Mouse (Mus musculus) MEL (cell line): ENCODE data around the gene Snrpc. TPM values are rescaled to one million over a fixed set of nuclear protein-coding genes. Genes with fewer than 3 reads are reported as not detected.

Experiments
- DNase-seq: peaks from one replicate; pipeline ENCODE4 v3.0.0; 2011; ENCODE audit warnings: low read depth, low spot score
- H3K27ac ChIP-seq: 2 replicates; pipeline ENCODE4 v1.5.1; 2012; ENCODE audit warnings: low read depth, mild to moderate bottlenecking, control low read depth, low read length, moderate library complexity; ENCODE audit not compliant: control insufficient read depth
- H3K27me3 ChIP-seq, 2 experiments: fragments of 150-350 bp in 1 of 2; sonication (generic) in 1 of 2; 2 replicates each; pipeline ENCODE4 v1.6.1; 2012; ENCODE audit warnings: low read length in 2 of 2, mild to moderate bottlenecking in 2 of 2, improper control_type of control experiment in 1 of 2, moderate library complexity in 1 of 2; ENCODE audit not compliant: insufficient read depth in 2 of 2, control insufficient read depth in 1 of 2
- H3K36me3 ChIP-seq, 2 experiments: 2 replicates each; pipeline ENCODE4 v1.6.1; 2012 to 2014; ENCODE audit warnings: low read length in 2 of 2, improper control_type of control experiment in 1 of 2, inconsistent platforms in 1 of 2, mild to moderate bottlenecking in 1 of 2; ENCODE audit not compliant: insufficient read depth in 2 of 2, control insufficient read depth in 1 of 2
- H3K4me1 ChIP-seq, 2 experiments: fragments of 150-350 bp in 1 of 2; sonication (generic) in 1 of 2; 2 replicates each; pipeline ENCODE4 v1.6.1; 2012; ENCODE audit warnings: low read length in 2 of 2, improper control_type of control experiment in 1 of 2, mild to moderate bottlenecking in 1 of 2; ENCODE audit not compliant: insufficient read depth in 2 of 2, control insufficient read depth in 1 of 2
- H3K4me3 ChIP-seq, 2 experiments: fragments of 150-350 bp in 1 of 2; sonication (generic) in 1 of 2; 2 replicates each; pipeline ENCODE4 v1.5.1; 2012; ENCODE audit warnings: low read depth in 2 of 2, low read length in 2 of 2, mild to moderate bottlenecking in 2 of 2, moderate library complexity in 2 of 2, control low read depth in 1 of 2, improper control_type of control experiment in 1 of 2; ENCODE audit not compliant: control insufficient read depth in 1 of 2, insufficient read depth in 1 of 2
- H3K79me2 ChIP-seq: 2 replicates; pipeline ENCODE4 v1.6.1; 2012; ENCODE audit warnings: mild to moderate bottlenecking, low read length, moderate library complexity; ENCODE audit not compliant: control insufficient read depth, poor library complexity, insufficient read depth
- H3K9ac ChIP-seq: 2 replicates; pipeline ENCODE4 v1.6.1; 2012; ENCODE audit warnings: low read depth, mild to moderate bottlenecking, control low read depth, low read length, moderate library complexity; ENCODE audit not compliant: control insufficient read depth, poor library complexity, severe bottlenecking
- H3K9me3 ChIP-seq: fragments of 150-350 bp; sonication (generic); replicated peaks from 2 replicates; pipeline ENCODE4 v1.6.1; 2012; ENCODE audit warnings: mild to moderate bottlenecking, low read length, improper control_type of control experiment, moderate library complexity; ENCODE audit not compliant: insufficient read depth
- CHD1 ChIP-seq: IDR thresholded peaks from 2 replicates; pipeline ENCODE4 v1.6.1; 2012; ENCODE audit warnings: low read depth, mild to moderate bottlenecking, inconsistent platforms, low read length, improper control_type of control experiment
- CTCF ChIP-seq, 3 experiments: IDR thresholded peaks in 2 of 3; conservative IDR thresholded peaks in 1 of 3; 2 replicates each; pipeline ENCODE4 v1.5.1; 2011 to 2012; ENCODE audit warnings: low read length in 3 of 3, low read depth in 2 of 3, mild to moderate bottlenecking in 2 of 3, improper control_type of control experiment in 1 of 3, inconsistent platforms in 1 of 3, mixed read lengths in 1 of 3, moderate library complexity in 1 of 3; ENCODE audit not compliant: control insufficient read depth in 1 of 3, insufficient read depth in 1 of 3, poor library complexity in 1 of 3, severe bottlenecking in 1 of 3
- E2F4 ChIP-seq: IDR thresholded peaks from 2 replicates; pipeline ENCODE4 v1.6.1; 2011; ENCODE audit warnings: low read depth, low read length, improper control_type of control experiment, borderline replicate concordance
- JUND ChIP-seq: IDR thresholded peaks from 2 replicates; pipeline ENCODE4 v1.6.1; 2011; ENCODE audit warnings: low read depth, mild to moderate bottlenecking, improper control_type of control experiment, low read length
- MAX ChIP-seq: IDR thresholded peaks from 2 replicates; pipeline ENCODE4 v1.6.1; 2011; ENCODE audit warnings: low read length, improper control_type of control experiment
- MYC ChIP-seq: IDR thresholded peaks from 2 replicates; pipeline ENCODE4 v1.6.1; 2011; ENCODE audit warnings: low read depth, mild to moderate bottlenecking, low read length, improper control_type of control experiment, moderate library complexity
- RCOR1 ChIP-seq: IDR thresholded peaks from 2 replicates; pipeline ENCODE4 v1.6.1; 2012; ENCODE audit warnings: low read depth, mild to moderate bottlenecking, inconsistent platforms, low read length, improper control_type of control experiment
- SMC3 ChIP-seq: IDR thresholded peaks from 2 replicates; pipeline ENCODE4 v1.6.1; 2011; ENCODE audit warnings: low read depth, low read length, improper control_type of control experiment
- TBP ChIP-seq: IDR thresholded peaks from 2 replicates; pipeline ENCODE4 v1.8.0; 2011; ENCODE audit warnings: low read depth, low read length, improper control_type of control experiment
- ZMIZ1 ChIP-seq: IDR thresholded peaks from 2 replicates; pipeline ENCODE4 v1.6.1; 2012; ENCODE audit warnings: low read depth, mild to moderate bottlenecking, inconsistent platforms, low read length, improper control_type of control experiment, moderate library complexity
- ZNF384 ChIP-seq: IDR thresholded peaks from 2 replicates; pipeline ENCODE4 v1.6.1; 2012; ENCODE audit warnings: low read depth, mild to moderate bottlenecking, inconsistent platforms, low read length, improper control_type of control experiment
- polyA plus RNA-seq, 2 experiments: library from polyadenylated mRNA; stranded (reverse) in 1 of 2; unstranded in 1 of 2; fragments of >175 nt in 1 of 2; fragments of >200 nt in 1 of 2; gene quantifications; 2 replicates each; pipeline versions ENCODE4 v1.2.1 to v1.2.4; 2012; ENCODE audit warnings: low replicate concordance in 2 of 2, low read depth in 1 of 2; ENCODE audit not compliant: insufficient read length in 2 of 2, insufficient read depth in 1 of 2, missing spikeins in 1 of 2
- total RNA-seq: library from RNA; depleted of rRNA; stranded (reverse); fragments of 300-350 nt; gene quantifications from 2 replicates; pipeline ENCODE4 v1.2.3, GENCODE M21; 2012

The Snrpc gene
- total and polyA plus RNA-seq, 3 experiments, result 217 to 227 TPM; not detected in 1

GRCm38 (mm10) chr17:27865461-27865860, 27.5 kb downstream of the Snrpc start:
- Histone ChIP-seq H3K9ac (no peak overlapping the region), H3K36me3 (peaks cover 2 to 12% of the 10 kb centered on the region in 2 experiments; a peak in 2 of 4 replicates), H3K27ac (no peak overlapping the region), H3K79me2 (peaks cover 75% of the 10 kb centered on the region), H3K4me1 (no peaks in the 10 kb centered on the region; a peak in 1 of 4 replicates), H3K4me3 (no peak overlapping the region), H3K27me3 (no peaks in the 10 kb centered on the region), H3K9me3 (no peaks in the 10 kb centered on the region)
- TF ChIP-seq SMC3 (peak; percentile 29; the same call in 1 of the 2 replicates), CTCF (IDR thresholded peaks at IDR 0.05 in 2 of 3, conservative IDR thresholded peaks at IDR 0.05 in 1 of 3; ENCODE audit: control insufficient read depth in 1 of 3, insufficient read depth in 1 of 3, low read depth in 2 of 3, low read length in 3 of 3, poor library complexity in 1 of 3, severe bottlenecking in 1 of 3) (peak in 1 of 3 experiments; percentile 30; a peak in 2 of 6 replicates), JUND (no peak)
- DNase-seq, result peak; percentile 22

DNA sequence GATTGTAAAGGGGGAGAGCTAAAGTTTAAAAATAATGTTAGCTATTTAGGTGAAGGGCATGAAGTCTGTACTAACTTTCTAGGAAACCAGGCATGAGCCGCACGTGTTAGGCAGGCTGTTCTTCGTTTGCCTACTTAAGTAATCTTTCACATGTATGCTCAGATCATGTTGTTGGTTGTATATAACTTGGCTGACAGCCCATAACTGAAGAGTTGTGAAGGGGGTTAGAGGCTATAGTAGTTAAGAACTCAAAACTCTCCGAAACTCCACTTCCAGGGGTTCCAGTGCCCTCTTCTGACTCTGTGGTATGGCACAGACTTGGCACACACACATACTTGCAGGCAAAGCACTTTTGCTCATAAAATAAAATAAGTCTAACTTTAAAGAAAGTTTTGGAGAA, 28.8 kb downstream of the Snrpc start:
- no peaks in the 10 kb centered on the region; a peak in 1 of 4 replicates for H3K4me1 ChIP-seq
- no peaks in the 10 kb centered on the region for H3K9me3 ChIP-seq
- peaks cover 63% of the 10 kb centered on the region for H3K79me2 ChIP-seq
- no peak overlapping the region for H3K4me3 ChIP-seq
- no peak for DNase-seq
- no peaks in the 10 kb centered on the region for H3K27me3 ChIP-seq
- H3K27ac ChIP-seq, result no peak overlapping the region
- H3K9ac ChIP-seq, result no peak overlapping the region
- H3K36me3 ChIP-seq, result peaks cover 0 to 14% of the 10 kb centered on the region in 2 experiments; a peak in 2 of 4 replicates
- no peak for TF ChIP-seq MYC
- TF ChIP-seq MAX, result no peak
- no peak for TF ChIP-seq CHD1
- TF ChIP-seq RCOR1, result no peak
- TF ChIP-seq SMC3, result no peak
- no peak for TF ChIP-seq ZMIZ1
- no peak for TF ChIP-seq E2F4
- no peak for TF ChIP-seq TBP

- peaks cover 22 to 24% of the 10 kb centered on the region in 2 experiments for H3K4me1 ChIP-seq
- no peak overlapping the region for H3K9ac ChIP-seq
- no peak overlapping the region for H3K27ac ChIP-seq
- H3K27me3 ChIP-seq, result no peaks in the 10 kb centered on the region
- no peak overlapping the region for H3K4me3 ChIP-seq
- H3K79me2 ChIP-seq, result peaks cover 42% of the 10 kb centered on the region
- peaks cover 16 to 29% of the 10 kb centered on the region in 2 experiments for H3K36me3 ChIP-seq
- no peak for DNase-seq
- H3K9me3 ChIP-seq, result no peaks in the 10 kb centered on the region
- TF ChIP-seq E2F4, result no peak
- peak; percentile 24; the same call in 1 of the 2 replicates for TF ChIP-seq ZNF384
These were observed 33.9 kb downstream of the Snrpc start for GRCm38 (mm10) chr17:27871851-27872250.
